Mouse (Mus musculus) midbrain, postnatal 0 days (tissue): ENCODE measurements around the gene Pcsk2. TPM values are rescaled to one million over a fixed set of nuclear protein-coding genes. Genes with fewer than 3 reads are reported as not detected.

ENCODE experiments used
- ATAC-seq: fragments of 200-750 bp; cut with Nextera tagmentation; 2 replicates; pipeline ENCODE4 v1.8.0; 2017; ENCODE audit warnings: moderate number of reproducible peaks, mild to moderate bottlenecking, moderate TSS enrichment, moderate library complexity; ENCODE audit not compliant: low FRiP score
- DNase-seq: peaks from one replicate; pipeline ENCODE4 v3.0.0-alpha.2; 2015; ENCODE audit warnings: low spot score
- H3K27ac ChIP-seq: fragments of 300-500 bp; sonication (generic); 2 replicates; pipeline ENCODE4 v1.5.1; 2014; ENCODE audit warnings: low read depth, mild to moderate bottlenecking, low read length, mixed read lengths
- H3K27me3 ChIP-seq: fragments of 300-500 bp; sonication (generic); 2 replicates; pipeline ENCODE4 v1.6.1; 2014; ENCODE audit warnings: low read length, control low read depth, mixed read lengths; ENCODE audit not compliant: insufficient read depth
- H3K36me3 ChIP-seq: fragments of 300-500 bp; sonication (generic); 2 replicates; pipeline ENCODE4 v1.6.1; 2014; ENCODE audit warnings: low read length, control low read depth, mixed read lengths; ENCODE audit not compliant: insufficient read depth
- H3K4me1 ChIP-seq: fragments of 300-500 bp; sonication (generic); 2 replicates; pipeline ENCODE4 v1.6.1; 2014; ENCODE audit warnings: mild to moderate bottlenecking, control low read depth, antibody characterized with exemption, low read length, mixed read lengths; ENCODE audit not compliant: insufficient read depth
- H3K4me2 ChIP-seq: fragments of 300-500 bp; sonication (generic); 2 replicates; pipeline ENCODE4 v1.6.1; 2014; ENCODE audit warnings: low read depth, mild to moderate bottlenecking, low read length, mixed read lengths; ENCODE audit not compliant: poor library complexity, severe bottlenecking
- H3K4me3 ChIP-seq: fragments of 300-500 bp; sonication (generic); 2 replicates; pipeline ENCODE4 v1.5.1; 2014; ENCODE audit warnings: low read depth, mild to moderate bottlenecking, low read length, moderate library complexity
- H3K9ac ChIP-seq: fragments of 300-500 bp; sonication (generic); replicated peaks from 2 replicates; pipeline ENCODE4 v1.6.1; 2014; ENCODE audit warnings: mild to moderate bottlenecking, low read length, moderate library complexity, mixed read lengths; ENCODE audit not compliant: poor library complexity, severe bottlenecking
- H3K9me3 ChIP-seq: fragments of 300-500 bp; sonication (generic); 2 replicates; pipeline ENCODE4 v1.6.1; 2016; ENCODE audit warnings: low read length, control low read depth
- CTCF ChIP-seq: IDR thresholded peaks from 2 replicates; pipeline ENCODE4 v1.5.1; 2016; ENCODE audit warnings: antibody characterized with exemption, mild to moderate bottlenecking
- WGBS: fragments of 180-500 bp; shearing (Covaris S2); extraction: QIAGEN DNeasy Blood & Tissue Kit; methylation state at CpG from one replicate; pipeline ENCODE4 v1.1.7; 2014; 5-methylcytosine and 5-hydroxymethylcytosine counted together
- polyA plus RNA-seq: library from polyadenylated mRNA; unstranded; fragments of >200 nt; fragmentation: Nextera tagmentation; extraction: Ambion mirVana; gene quantifications from 2 replicates; pipeline ENCODE4 v1.2.1, GENCODE M21; 2015
- total RNA-seq: library from RNA; depleted of rRNA; stranded (reverse); fragments of >200 nt; gene quantifications from 2 replicates; pipeline ENCODE4 v1.2.3, GENCODE M21; 2014

Pcsk2 gene
- total and polyA plus RNA-seq, 2 experiments from 2014 or later, result 38.3 to 60.8 TPM

GRCm38 (mm10) chr2:143853447-143853846 is 307.5 kb downstream of the Pcsk2 start:
- no peaks in the 10 kb centered on the region for H3K4me1 ChIP-seq
- TF ChIP-seq CTCF, result no peak
- H3K27me3 ChIP-seq, result no peaks in the 10 kb centered on the region
- 76% methylated on average over 4 of the region's 4 CpGs for WGBS
- no peak overlapping the region for H3K4me3 ChIP-seq
- no peak for ATAC-seq
- no peaks in the 10 kb centered on the region for H3K36me3 ChIP-seq
- no peak for DNase-seq
- no peak overlapping the region for H3K27ac ChIP-seq
- no peak overlapping the region for H3K9ac ChIP-seq
- H3K9me3 ChIP-seq, result no peaks in the 10 kb centered on the region
- no peak overlapping the region for H3K4me2 ChIP-seq

DNA sequence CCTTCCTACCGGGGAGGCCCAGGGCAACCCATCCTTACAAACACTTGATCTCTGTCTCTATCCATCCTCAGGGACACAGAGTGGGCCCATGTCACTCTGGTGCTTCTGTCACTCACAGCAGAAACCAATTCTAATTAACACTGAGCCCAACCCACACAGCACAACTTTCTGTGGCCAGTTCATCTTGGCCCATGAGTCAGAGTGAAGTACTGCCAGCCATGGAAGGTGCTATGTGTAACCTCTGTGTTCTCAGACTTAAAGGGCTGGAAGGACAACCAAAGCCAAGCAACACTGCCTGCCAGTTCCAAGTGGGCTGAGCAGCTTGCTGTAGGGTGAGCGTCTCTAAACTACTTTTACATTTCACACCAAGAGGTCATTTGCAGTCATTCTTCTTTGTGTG is 313.2 kb downstream of the Pcsk2 start:
- no peak overlapping the region for H3K4me2 ChIP-seq
- no peaks in the 10 kb centered on the region for H3K9me3 ChIP-seq
- 0 out of 2 replicates have a peak, but pooled peaks cover 4% of the 10 kb centered on the region for H3K4me1 ChIP-seq
- H3K36me3 ChIP-seq, result no peaks in the 10 kb centered on the region
- H3K27me3 ChIP-seq, result no peaks in the 10 kb centered on the region
- no peak overlapping the region for H3K4me3 ChIP-seq
- DNase-seq (no peak), ATAC-seq (no peak)
- no peak for TF ChIP-seq CTCF
- 91% methylated on average over 2 of the region's 2 CpGs for WGBS
- no peak overlapping the region for H3K9ac ChIP-seq
- H3K27ac ChIP-seq, result no peak overlapping the region

GRCm38 (mm10) chr2:143862484-143863231 is 316.7 kb downstream of the Pcsk2 start, which contains the start of gene Bfsp1:
TSS of gene Bfsp1 (minus strand) at chr2:143863173.
- ATAC-seq (peak; percentile 84), DNase-seq (peak; percentile 66)
- H3K4me3 ChIP-seq, result peak within 1 kb of the TSS; percentile 43
- WGBS, result 2% methylated on average over 80 of the region's 86 CpGs
- H3K4me1 ChIP-seq, result 0 out of 2 replicates have a peak, but pooled peaks cover 4% of the 10 kb centered on the region
- peak within 1 kb of the TSS; percentile 71 for H3K4me2 ChIP-seq
- no peaks in the 10 kb centered on the region for H3K36me3 ChIP-seq
- H3K9ac ChIP-seq, result peak within 1 kb of the TSS; percentile 64
- H3K27ac ChIP-seq, result peak within 1 kb of the TSS; percentile 55
- H3K9me3 ChIP-seq, result no peaks in the 10 kb centered on the region
- H3K27me3 ChIP-seq, result no peaks in the 10 kb centered on the region
- TF ChIP-seq CTCF, result no peak

GRCm38 (mm10) chr2:143864600-143864999 is 318.6 kb downstream of the Pcsk2 start:
- no peak for ATAC-seq
- Histone ChIP-seq H3K36me3 (no peaks in the 10 kb centered on the region), H3K4me1 (0 out of 2 replicates have a peak, but pooled peaks cover 4% of the 10 kb centered on the region)

More at GRCm38 (mm10) chr2:143864600-143864999, 318.6 kb downstream of the Pcsk2 start:
- H3K27ac ChIP-seq, result no peak overlapping the region
- H3K9ac ChIP-seq, result no peak overlapping the region
- DNase-seq, result no peak
- no peak overlapping the region for H3K4me3 ChIP-seq
- H3K9me3 ChIP-seq, result no peaks in the 10 kb centered on the region
- TF ChIP-seq CTCF, result no peak
- no peak overlapping the region for H3K4me2 ChIP-seq
- WGBS, result 78% methylated on average over 8 of the region's 8 CpGs
- no peaks in the 10 kb centered on the region for H3K27me3 ChIP-seq
